Mouse (Mus musculus) c-Kit-positive CD71-negative TER-119-negative erythroid progenitor cells, embryonic 14.5 days (primary cell): ENCODE measurements around the gene Gpnmb.

ENCODE experiments used
- DNase-seq: peaks from one replicate; pipeline ENCODE4 v3.0.0-alpha.2; 2013; ENCODE audit warnings: low read depth

Gene Gpnmb

GRCm38 (mm10) chr6:49096933-49097461 lies 60.7 kb downstream of the Gpnmb start:
- no peak for DNase-seq

GRCm38 (mm10) chr6:49097596-49098110 lies 61.3 kb downstream of the Gpnmb start:
- DNase-seq: no peak

GRCm38 (mm10) chr6:49099086-49099485 lies 62.7 kb downstream of the Gpnmb start:
- DNase-seq: no peak

GRCm38 (mm10) chr6:49106746-49107500 lies 70.6 kb downstream of the Gpnmb start:
- DNase-seq: no peak

DNA sequence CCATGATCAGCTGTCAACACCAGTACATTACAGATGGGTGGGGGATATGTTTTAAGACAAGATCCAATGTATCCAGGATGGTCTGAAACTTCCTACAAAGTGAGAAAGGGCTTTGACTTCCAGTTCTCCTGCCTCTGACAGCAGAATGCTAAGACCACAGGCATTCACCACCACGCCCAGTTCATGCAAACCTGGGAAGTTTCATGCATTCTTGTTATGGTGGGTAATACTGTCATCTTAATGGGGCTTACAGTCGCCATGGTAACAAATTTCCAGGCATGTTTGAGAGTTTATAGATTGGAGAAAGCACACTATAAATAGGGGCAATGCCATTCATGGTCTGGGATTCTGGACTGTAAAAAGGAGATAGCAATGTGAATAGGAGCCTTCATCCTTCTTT lies 72.8 kb downstream of the Gpnmb start:
- no peak for DNase-seq

GRCm38 (mm10) chr6:49113895-49114294 lies 77.5 kb downstream of the Gpnmb start:
- DNase-seq: no peak

DNA sequence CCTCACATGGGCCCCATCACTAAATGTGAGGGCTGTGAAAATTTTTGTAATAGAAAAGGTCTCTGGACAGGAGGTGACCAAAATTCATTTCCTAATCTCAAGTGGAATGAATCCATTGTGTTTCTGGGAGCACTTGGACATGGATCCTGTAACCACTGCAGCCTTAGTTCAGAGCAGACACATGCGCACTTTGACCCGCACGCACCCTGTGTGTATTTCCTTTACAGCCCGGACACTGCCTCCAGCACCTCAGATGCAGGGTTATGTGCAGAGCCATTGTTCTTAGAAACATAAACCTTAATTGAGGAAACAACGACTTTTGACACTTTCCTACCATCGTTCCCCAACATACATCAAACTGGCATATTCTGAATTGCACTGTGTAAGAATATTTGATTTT lies 78.1 kb downstream of the Gpnmb start:
- DNase-seq: no peak

- no peak for DNase-seq
Measured at GRCm38 (mm10) chr6:49115550-49115949, 79.2 kb downstream of the Gpnmb start.

DNA sequence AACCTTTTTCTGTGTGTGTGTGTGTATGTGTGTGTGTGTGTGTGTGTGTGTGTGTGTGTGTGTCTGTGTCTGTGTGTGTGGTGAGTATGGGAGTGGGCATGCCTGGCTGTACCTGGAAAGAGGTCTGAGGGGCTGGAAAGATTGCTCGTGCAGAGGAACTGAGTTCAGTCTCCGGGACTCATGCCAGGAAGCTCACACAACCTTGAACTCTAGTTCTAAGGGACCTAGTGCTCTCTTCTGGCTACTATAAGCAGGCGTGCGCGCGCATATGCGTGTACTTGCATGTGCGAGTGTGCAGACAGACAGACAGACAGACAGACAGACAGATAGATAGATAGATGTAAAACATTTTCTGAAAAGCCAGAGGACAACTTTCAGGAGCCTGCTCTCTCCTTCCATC lies 79.9 kb downstream of the Gpnmb start:
- no peak for DNase-seq

GRCm38 (mm10) chr6:49118446-49118845 lies 82.1 kb downstream of the Gpnmb start:
- no peak for DNase-seq

GRCm38 (mm10) chr6:49119462-49120135 lies 83.3 kb downstream of the Gpnmb start:
- DNase-seq: no peak

GRCm38 (mm10) chr6:49120370-49120769 lies 84.0 kb downstream of the Gpnmb start:
- no peak for DNase-seq
